Mouse (Mus musculus): ENCODE measurements around the gene Olfr60. TPM values are rescaled to one million over a fixed set of nuclear protein-coding genes. Genes with fewer than 3 reads are reported as not detected.

The Olfr60 gene
- polyA plus RNA-seq, 1 experiment from 2014 or later: not detected

GRCm38 (mm10) chr7:140295746-140296145, 65.7 kb downstream of the Olfr60 start:
- Histone ChIP-seq H3K4me3 (no peak overlapping the region), H3K4me2 (no peak overlapping the region), H3K9ac (no peak overlapping the region), H3K4me1 (no peaks in the 10 kb centered on the region), H3K27me3 (no peaks in the 10 kb centered on the region), H3K27ac (no peak overlapping the region), H3K36me3 (no peaks in the 10 kb centered on the region), H3K9me3 (no peaks in the 10 kb centered on the region)
- no peak for ATAC-seq (ENCODE audit: insufficient number of reproducible peaks, insufficient read depth, low FRiP score, low TSS enrichment, low read depth)
- WGBS: 91% methylated on average over 9 of the region's 9 CpGs

Other genes starting within 250 kb of the Olfr60 start
- gene Paox, start 245.9 kb downstream of the Olfr60 start, polyA plus RNA-seq (2015; fragmentation: Nextera tagmentation; extraction: Ambion mirVana): 18.1 and 19.2 TPM in 2 replicates
- 170 and 172 TPM in 2 replicates for gene Echs1, start 245.2 kb downstream of the Olfr60 start, polyA plus RNA-seq (2015; fragmentation: Nextera tagmentation; extraction: Ambion mirVana)
- 21.1 and 24.2 TPM in 2 replicates for gene Mtg1, start 224.1 kb downstream of the Olfr60 start, polyA plus RNA-seq (2015; fragmentation: Nextera tagmentation; extraction: Ambion mirVana)
- 0.72 TPM in 2 replicates for gene Sprn, start 206.8 kb downstream of the Olfr60 start, polyA plus RNA-seq (2015; fragmentation: Nextera tagmentation; extraction: Ambion mirVana)
- gene Olfr522, start 196.9 kb downstream of the Olfr60 start, polyA plus RNA-seq (2015; fragmentation: Nextera tagmentation; extraction: Ambion mirVana): not detected in 2 replicates
- 0.07 TPM in 1 of 2 replicates, not detected in the other for gene Olfr523, start 188.5 kb downstream of the Olfr60 start, polyA plus RNA-seq (2015; fragmentation: Nextera tagmentation; extraction: Ambion mirVana)
- gene Olfr524, start 155.7 kb downstream of the Olfr60 start, polyA plus RNA-seq (2015; fragmentation: Nextera tagmentation; extraction: Ambion mirVana): not detected in 2 replicates
- gene Cd163l1, start 143.4 kb downstream of the Olfr60 start, polyA plus RNA-seq (2015; fragmentation: Nextera tagmentation; extraction: Ambion mirVana): not detected in 2 replicates
- not detected in 2 replicates for gene 5830411N06Rik, start 114.4 kb downstream of the Olfr60 start, polyA plus RNA-seq (2015; fragmentation: Nextera tagmentation; extraction: Ambion mirVana)
- not detected in 2 replicates for gene Olfr525, start 40.8 kb downstream of the Olfr60 start, polyA plus RNA-seq (2015; fragmentation: Nextera tagmentation; extraction: Ambion mirVana)
- gene Olfr527, start 27.7 kb downstream of the Olfr60 start, polyA plus RNA-seq (2015; fragmentation: Nextera tagmentation; extraction: Ambion mirVana): not detected in 2 replicates
- gene Olfr530, start 14.7 kb upstream of the Olfr60 start, polyA plus RNA-seq (2015; fragmentation: Nextera tagmentation; extraction: Ambion mirVana): not detected in 2 replicates
- not detected in 2 replicates for gene Olfr531, start 41.2 kb upstream of the Olfr60 start, polyA plus RNA-seq (2015; fragmentation: Nextera tagmentation; extraction: Ambion mirVana)
- not detected in 2 replicates for gene Olfr532, start 60.0 kb upstream of the Olfr60 start, polyA plus RNA-seq (2015; fragmentation: Nextera tagmentation; extraction: Ambion mirVana)
- gene Olfr533, start 101.7 kb upstream of the Olfr60 start, polyA plus RNA-seq (2015; fragmentation: Nextera tagmentation; extraction: Ambion mirVana): not detected in 2 replicates
- not detected in 2 replicates for gene Olfr535, start 122.5 kb upstream of the Olfr60 start, polyA plus RNA-seq (2015; fragmentation: Nextera tagmentation; extraction: Ambion mirVana)
- not detected in 2 replicates for gene Olfr536, start 145.7 kb upstream of the Olfr60 start, polyA plus RNA-seq (2015; fragmentation: Nextera tagmentation; extraction: Ambion mirVana)
- gene Olfr538, start 206.2 kb upstream of the Olfr60 start, polyA plus RNA-seq (2015; fragmentation: Nextera tagmentation; extraction: Ambion mirVana): not detected in 2 replicates
- not detected in 2 replicates for gene Olfr46, start 239.6 kb upstream of the Olfr60 start, polyA plus RNA-seq (2015; fragmentation: Nextera tagmentation; extraction: Ambion mirVana)

Data from embryonic facial prominence, embryonic 13.5 days (tissue).